Mouse (Mus musculus) G1E (cell line): Measurements from ENCODE around the gene Ccnb1ip1.

Experiments
- CTCF ChIP-seq: IDR thresholded peaks from 2 replicates; pipeline ENCODE4 v1.5.1; 2012; ENCODE audit warnings: low read depth, low read length, inconsistent platforms, mixed read lengths
- GATA1 ChIP-seq: IDR thresholded peaks from 2 replicates; pipeline ENCODE4 v1.6.1; 2012; ENCODE audit warnings: borderline replicate concordance, low read length, inconsistent platforms, mixed read lengths
- TAL1 ChIP-seq: conservative IDR thresholded peaks from 2 replicates; pipeline ENCODE4 v1.6.1; 2012; ENCODE audit warnings: low read depth, low read length, inconsistent platforms, mixed read lengths

GRCm38 (mm10) chr14:50784391-50785250 is 22.9 kb downstream of the Ccnb1ip1 start:
- TF ChIP-seq CTCF, result no peak
- no peak for TF ChIP-seq TAL1
- TF ChIP-seq GATA1, result no peak
